Mouse (Mus musculus) cortical plate, adult 2 months (tissue): ENCODE measurements around the gene Cd70.

ENCODE experiments used
- CTCF ChIP-seq: fragments of 200-500 bp; IDR thresholded peaks from 2 replicates; pipeline ENCODE4 v1.5.1; 2011; ENCODE audit warnings: mild to moderate bottlenecking, control low read depth, low read length; ENCODE audit not compliant: insufficient read depth; ENCODE audit errors: extremely low read depth
- POLR2A ChIP-seq: fragments of 200-500 bp; IDR thresholded peaks from 2 replicates; pipeline ENCODE4 v1.6.1; 2011; ENCODE audit warnings: mild to moderate bottlenecking, low read length, control low read depth; ENCODE audit not compliant: insufficient read depth; ENCODE audit errors: extremely low read depth

- TF ChIP-seq POLR2A (no peak), CTCF (no peak)
Measured at GRCm38 (mm10) chr17:57108040-57108665, 41.4 kb downstream of the Cd70 start.
